Mouse (Mus musculus) kidney, postnatal 0 days (tissue): ENCODE measurements at regions not wholly inside any gene's neighbourhood (a gene's known extent, or its start where the extent isn't known, plus 50 kb on each side); places are given as distances from the start of the nearest gene placed in this dataset.

Source experiments
- ATAC-seq: fragments of 200-750 bp; cut with Nextera tagmentation; replicated peaks from 2 replicates; pipeline ENCODE4 v1.8.0; 2017; ENCODE audit warnings: low read depth, moderate number of reproducible peaks, moderate TSS enrichment, moderate library complexity; ENCODE audit not compliant: low FRiP score
- DNase-seq: peaks from one replicate; pipeline ENCODE4 v3.0.0-alpha.2; 2016; ENCODE audit warnings: low spot score
- H3K27ac ChIP-seq: fragments of 300-500 bp; sonication (generic); 2 replicates; pipeline ENCODE4 v1.5.1; 2014; ENCODE audit warnings: mild to moderate bottlenecking
- H3K27me3 ChIP-seq: fragments of 300-500 bp; sonication (generic); 2 replicates; pipeline ENCODE4 v1.6.1; 2014; ENCODE audit warnings: low read length, mixed read lengths; ENCODE audit not compliant: insufficient read depth
- H3K36me3 ChIP-seq: fragments of 300-500 bp; sonication (generic); 2 replicates; pipeline ENCODE4 v1.6.1; 2014; ENCODE audit warnings: low read length, mixed read lengths; ENCODE audit not compliant: insufficient read depth
- H3K4me1 ChIP-seq: fragments of 300-500 bp; sonication (generic); replicated peaks from 2 replicates; pipeline ENCODE4 v1.6.1; 2014; ENCODE audit warnings: antibody characterized with exemption, low read length, mixed read lengths; ENCODE audit not compliant: insufficient read depth
- H3K4me2 ChIP-seq: fragments of 300-500 bp; sonication (generic); 2 replicates; pipeline ENCODE4 v1.6.1; 2014; ENCODE audit warnings: mild to moderate bottlenecking, low read length, moderate library complexity, mixed read lengths
- H3K4me3 ChIP-seq: fragments of 300-500 bp; sonication (generic); replicated peaks from 2 replicates; pipeline ENCODE4 v1.5.1; 2014; ENCODE audit warnings: low read depth, low read length
- H3K9ac ChIP-seq: fragments of 300-500 bp; sonication (generic); 2 replicates; pipeline ENCODE4 v1.6.1; 2014; ENCODE audit warnings: low read depth, low read length
- H3K9me3 ChIP-seq: fragments of 300-500 bp; sonication (generic); replicated peaks from 2 replicates; pipeline ENCODE4 v1.6.1; 2016; ENCODE audit warnings: low read length, inconsistent platforms, mixed read lengths
- CTCF ChIP-seq: IDR thresholded peaks from 2 replicates; pipeline ENCODE4 v1.5.1; 2016; ENCODE audit warnings: antibody characterized with exemption, low read depth, mild to moderate bottlenecking, moderate library complexity
- WGBS: fragments of 180-500 bp; shearing (Covaris S2); extraction: QIAGEN DNeasy Blood & Tissue Kit; methylation state at CpG from one replicate; pipeline ENCODE4 v1.1.7; 2014; 5-methylcytosine and 5-hydroxymethylcytosine counted together

- WGBS, result 73% methylated on average over 2 of the region's 2 CpGs
- no peaks in the 10 kb centered on the region for H3K27me3 ChIP-seq
- H3K4me2 ChIP-seq, result no peak overlapping the region
- no peak overlapping the region for H3K4me3 ChIP-seq
- no peak overlapping the region for H3K9ac ChIP-seq
- TF ChIP-seq CTCF, result no peak
- no peaks in the 10 kb centered on the region for H3K9me3 ChIP-seq
- no peak overlapping the region for H3K27ac ChIP-seq
- H3K4me1 ChIP-seq, result no peaks in the 10 kb centered on the region
- H3K36me3 ChIP-seq, result no peaks in the 10 kb centered on the region
- ATAC-seq (no peak), DNase-seq (no peak)
Observed at GRCm38 (mm10) chr10:29823177-29823576, 287.5 kb upstream of the Rspo3 start.

GRCm38 (mm10) chr10:29803915-29804545, 268.4 kb upstream of the Rspo3 start:
- H3K4me3 ChIP-seq, result no peak overlapping the region
- no peak overlapping the region for H3K4me2 ChIP-seq
- no peaks in the 10 kb centered on the region for H3K36me3 ChIP-seq
- H3K27ac ChIP-seq, result no peak overlapping the region
- peak; percentile 90 for TF ChIP-seq CTCF
- ATAC-seq (peak; percentile 65), DNase-seq (peak; percentile 82)
- H3K4me1 ChIP-seq, result no peaks in the 10 kb centered on the region
- no peaks in the 10 kb centered on the region for H3K27me3 ChIP-seq
- H3K9me3 ChIP-seq, result no peaks in the 10 kb centered on the region
- 38% methylated on average over 6 of the region's 6 CpGs for WGBS
- no peak overlapping the region for H3K9ac ChIP-seq

- Histone ChIP-seq H3K27me3 (no peaks in the 10 kb centered on the region), H3K4me1 (no peaks in the 10 kb centered on the region), H3K36me3 (no peaks in the 10 kb centered on the region), H3K4me2 (no peak overlapping the region), H3K27ac (no peak overlapping the region), H3K4me3 (no peak overlapping the region), H3K9ac (no peak overlapping the region), H3K9me3 (no peaks in the 10 kb centered on the region)
- ATAC-seq, result no peak
- DNase-seq, result no peak
- no peak for TF ChIP-seq CTCF
- WGBS, result 99% methylated on average over 3 of the region's 3 CpGs
Observed at GRCm38 (mm10) chr10:29802637-29803036, 267.0 kb upstream of the Rspo3 start.

GRCm38 (mm10) chr10:29794663-29795062, 259.0 kb upstream of the Rspo3 start:
- Histone ChIP-seq H3K27ac (no peak overlapping the region), H3K4me2 (no peak overlapping the region), H3K4me3 (no peak overlapping the region), H3K4me1 (no peaks in the 10 kb centered on the region), H3K27me3 (no peaks in the 10 kb centered on the region), H3K9ac (no peak overlapping the region), H3K9me3 (no peaks in the 10 kb centered on the region), H3K36me3 (no peaks in the 10 kb centered on the region)
- ATAC-seq (peak; percentile 75), DNase-seq (peak; percentile 76)
- WGBS, result 39% methylated on average over 1 of the region's 1 CpGs
- TF ChIP-seq CTCF, result no peak

GRCm38 (mm10) chr10:29786220-29786810, 250.6 kb upstream of the Rspo3 start:
- Histone ChIP-seq H3K9ac (no peak overlapping the region), H3K4me1 (no peaks in the 10 kb centered on the region), H3K4me2 (no peak overlapping the region), H3K27me3 (no peaks in the 10 kb centered on the region), H3K27ac (no peak overlapping the region), H3K36me3 (no peaks in the 10 kb centered on the region), H3K9me3 (no peaks in the 10 kb centered on the region), H3K4me3 (no peak overlapping the region)
- no peak for DNase-seq
- no peak for TF ChIP-seq CTCF
- ATAC-seq, result no peak
- WGBS, result 75% methylated on average over 2 of the region's 2 CpGs

- H3K9me3 ChIP-seq, result no peaks in the 10 kb centered on the region
- H3K27me3 ChIP-seq, result no peaks in the 10 kb centered on the region
- H3K4me2 ChIP-seq, result no peak overlapping the region
- no peak for TF ChIP-seq CTCF
- no peaks in the 10 kb centered on the region for H3K36me3 ChIP-seq
- H3K4me1 ChIP-seq, result no peaks in the 10 kb centered on the region
- DNase-seq (no peak), ATAC-seq (no peak)
- H3K27ac ChIP-seq, result no peak overlapping the region
- H3K4me3 ChIP-seq, result no peak overlapping the region
- no peak overlapping the region for H3K9ac ChIP-seq
- 77% methylated on average over 3 of the region's 3 CpGs for WGBS
Observed at GRCm38 (mm10) chr10:29736677-29737076, 201.0 kb upstream of the Rspo3 start.
